Mouse (Mus musculus): Measurements from ENCODE around the gene Gdpd3. TPM values are rescaled to one million over a fixed set of nuclear protein-coding genes. Genes with fewer than 3 reads are reported as not detected.

Gene Gdpd3
- polyA plus RNA-seq, 1 experiment from 2014 or later: 1.2 TPM

DNA sequence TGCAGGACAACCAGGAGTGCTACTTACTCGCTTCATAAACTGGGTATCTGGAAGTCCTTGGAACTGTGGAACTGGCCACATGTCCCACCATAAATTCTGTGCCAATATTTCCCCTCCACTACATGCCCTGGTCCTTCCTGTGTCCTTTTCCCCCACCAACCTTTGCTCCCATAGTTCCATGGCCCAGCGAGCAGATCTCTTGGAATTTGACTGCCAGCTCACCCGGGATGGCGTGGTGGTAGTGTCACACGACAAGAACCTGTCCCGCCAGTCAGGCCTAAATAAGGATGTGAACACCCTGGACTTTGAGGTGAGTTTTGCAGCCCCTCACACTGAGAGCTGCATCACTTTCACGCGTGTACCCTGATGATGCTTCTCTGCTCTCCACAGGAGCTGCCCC, 867 bp downstream of the Gdpd3 start:
- no peak overlapping the region for H3K4me3 ChIP-seq (ENCODE audit: low read depth, low read length)
- peaks cover 86% of the 10 kb centered on the region for H3K36me3 ChIP-seq (ENCODE audit: control insufficient read depth, insufficient read depth, low read length)
- H3K27me3 ChIP-seq (replicated peaks; ENCODE audit: control insufficient read depth, insufficient read depth, low read length): no peaks in the 10 kb centered on the region
- no peak overlapping the region for H3K4me2 ChIP-seq (ENCODE audit: low read length)
- DNase-seq (ENCODE audit: low spot score): no peak
- H3K9ac ChIP-seq (ENCODE audit: low read length): no peak overlapping the region
- WGBS: 95% methylated on average over 8 of the region's 8 CpGs
- no peaks in the 10 kb centered on the region for H3K9me3 ChIP-seq (replicated peaks; ENCODE audit: control insufficient read depth, low read length)
- H3K27ac ChIP-seq (ENCODE audit: low read depth, low read length): no peak overlapping the region
- H3K4me1 ChIP-seq (ENCODE audit: control insufficient read depth, insufficient read depth, low read length): no peaks in the 10 kb centered on the region
- no peak for ATAC-seq

- Histone ChIP-seq H3K4me2 (ENCODE audit: low read length) (no peak overlapping the region), H3K27me3 (replicated peaks; ENCODE audit: control insufficient read depth, insufficient read depth, low read length) (no peaks in the 10 kb centered on the region), H3K36me3 (ENCODE audit: control insufficient read depth, insufficient read depth, low read length) (peaks cover 69% of the 10 kb centered on the region), H3K4me1 (ENCODE audit: control insufficient read depth, insufficient read depth, low read length) (no peaks in the 10 kb centered on the region), H3K27ac (ENCODE audit: low read depth, low read length) (no peak overlapping the region), H3K4me3 (ENCODE audit: low read depth, low read length) (no peak overlapping the region), H3K9me3 (replicated peaks; ENCODE audit: control insufficient read depth, low read length) (no peaks in the 10 kb centered on the region), H3K9ac (ENCODE audit: low read length) (no peak overlapping the region)
- WGBS: 85% methylated on average over 12 of the region's 12 CpGs
- DNase-seq (ENCODE audit: low spot score) (no peak), ATAC-seq (no peak)
These were observed 4.7 kb downstream of the Gdpd3 start for GRCm38 (mm10) chr7:126770784-126771183.

GRCm38 (mm10) chr7:126773351-126773750, 7.2 kb downstream of the Gdpd3 start:
- peaks cover 48% of the 10 kb centered on the region for H3K36me3 ChIP-seq (ENCODE audit: control insufficient read depth, insufficient read depth, low read length)
- H3K9ac ChIP-seq (ENCODE audit: low read length): no peak overlapping the region
- H3K4me1 ChIP-seq (ENCODE audit: control insufficient read depth, insufficient read depth, low read length): peaks cover 17% of the 10 kb centered on the region
- H3K27me3 ChIP-seq (replicated peaks; ENCODE audit: control insufficient read depth, insufficient read depth, low read length): no peaks in the 10 kb centered on the region
- no peak for ATAC-seq
- WGBS: 83% methylated on average over 2 of the region's 2 CpGs
- no peaks in the 10 kb centered on the region for H3K9me3 ChIP-seq (replicated peaks; ENCODE audit: control insufficient read depth, low read length)
- no peak overlapping the region for H3K27ac ChIP-seq (ENCODE audit: low read depth, low read length)
- DNase-seq (ENCODE audit: low spot score): no peak
- H3K4me3 ChIP-seq (ENCODE audit: low read depth, low read length): no peak overlapping the region
- no peak overlapping the region for H3K4me2 ChIP-seq (ENCODE audit: low read length)

GRCm38 (mm10) chr7:126774463-126774862, 8.3 kb downstream of the Gdpd3 start:
- Histone ChIP-seq H3K4me3 (ENCODE audit: low read depth, low read length) (no peak overlapping the region), H3K9me3 (replicated peaks; ENCODE audit: control insufficient read depth, low read length) (no peaks in the 10 kb centered on the region), H3K36me3 (ENCODE audit: control insufficient read depth, insufficient read depth, low read length) (peaks cover 43% of the 10 kb centered on the region), H3K9ac (ENCODE audit: low read length) (no peak overlapping the region), H3K4me1 (ENCODE audit: control insufficient read depth, insufficient read depth, low read length) (peaks cover 17% of the 10 kb centered on the region), H3K27ac (ENCODE audit: low read depth, low read length) (no peak overlapping the region), H3K4me2 (ENCODE audit: low read length) (no peak overlapping the region), H3K27me3 (replicated peaks; ENCODE audit: control insufficient read depth, insufficient read depth, low read length) (no peaks in the 10 kb centered on the region)
- WGBS: 92% methylated on average over 2 of the region's 2 CpGs
- no peak for DNase-seq (ENCODE audit: low spot score)
- no peak for ATAC-seq

DNA sequence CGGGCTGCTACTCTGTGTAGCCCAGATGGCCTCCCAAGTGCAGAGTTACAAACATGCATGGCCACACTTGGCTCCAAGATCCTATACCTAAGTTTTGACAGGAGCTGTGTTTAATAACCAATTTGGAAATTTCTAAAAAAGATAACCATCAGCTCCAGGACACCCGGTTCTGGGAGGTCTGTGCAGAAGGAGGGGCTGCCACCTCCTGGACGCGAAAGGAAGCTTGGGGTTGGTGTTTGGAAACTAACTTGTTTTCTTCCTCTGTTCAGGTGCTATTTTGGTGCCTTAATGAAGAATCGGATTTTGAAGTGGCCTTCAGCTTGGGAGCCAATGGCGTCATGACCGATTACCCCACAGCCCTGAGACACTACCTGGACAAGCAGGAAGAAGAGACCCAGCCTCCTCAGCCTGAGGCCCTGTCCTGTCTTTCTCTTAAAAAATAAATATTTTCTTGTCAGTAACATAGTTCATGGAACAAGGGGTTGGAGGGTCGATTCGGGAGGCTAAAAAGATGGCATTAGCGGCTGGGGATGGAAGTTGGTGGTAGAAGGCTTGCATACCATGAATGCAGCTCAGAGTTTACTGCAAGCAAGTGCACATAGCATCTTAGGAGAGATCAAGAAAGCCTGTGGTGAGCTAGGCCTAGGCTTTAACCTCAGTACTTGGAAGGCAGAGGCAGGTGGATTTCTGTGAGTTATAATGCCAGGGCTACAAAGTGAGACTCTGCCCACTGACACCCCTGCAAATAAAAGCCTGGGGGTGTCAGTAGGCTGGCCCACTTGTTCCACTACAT, 9.2 kb downstream of the Gdpd3 start:
- H3K4me2 ChIP-seq (ENCODE audit: low read length): no peak overlapping the region
- peaks cover 34% of the 10 kb centered on the region for H3K36me3 ChIP-seq (ENCODE audit: control insufficient read depth, insufficient read depth, low read length)
- 84% methylated on average over 10 of the region's 10 CpGs for WGBS
- no peak for DNase-seq (ENCODE audit: low spot score)
- no peak overlapping the region for H3K27ac ChIP-seq (ENCODE audit: low read depth, low read length)
- H3K4me1 ChIP-seq (ENCODE audit: control insufficient read depth, insufficient read depth, low read length): peaks cover 24% of the 10 kb centered on the region
- H3K9me3 ChIP-seq (replicated peaks; ENCODE audit: control insufficient read depth, low read length): no peaks in the 10 kb centered on the region
- ATAC-seq: no peak
- no peaks in the 10 kb centered on the region for H3K27me3 ChIP-seq (replicated peaks; ENCODE audit: control insufficient read depth, insufficient read depth, low read length)
- no peak overlapping the region for H3K4me3 ChIP-seq (ENCODE audit: low read depth, low read length)
- H3K9ac ChIP-seq (ENCODE audit: low read length): no peak overlapping the region; the same call in 1 of the 2 replicates

GRCm38 (mm10) chr7:126775978-126776234, 9.8 kb downstream of the Gdpd3 start:
- H3K27ac ChIP-seq (ENCODE audit: low read depth, low read length): no peak overlapping the region; the same call in 1 of the 2 replicates
- peak overlapping the region; percentile 94; the same call in 1 of the 2 replicates for H3K9ac ChIP-seq (ENCODE audit: low read length)
- peaks cover 26% of the 10 kb centered on the region for H3K4me1 ChIP-seq (ENCODE audit: control insufficient read depth, insufficient read depth, low read length)
- DNase-seq (ENCODE audit: low spot score): no peak
- ATAC-seq: no peak
- no peaks in the 10 kb centered on the region for H3K9me3 ChIP-seq (replicated peaks; ENCODE audit: control insufficient read depth, low read length)
- 75% methylated on average over 3 of the region's 3 CpGs for WGBS
- peaks cover 29% of the 10 kb centered on the region for H3K36me3 ChIP-seq (ENCODE audit: control insufficient read depth, insufficient read depth, low read length)
- no peak overlapping the region for H3K4me3 ChIP-seq (ENCODE audit: low read depth, low read length)
- no peaks in the 10 kb centered on the region for H3K27me3 ChIP-seq (replicated peaks; ENCODE audit: control insufficient read depth, insufficient read depth, low read length)
- H3K4me2 ChIP-seq (ENCODE audit: low read length): peak overlapping the region; percentile 95

DNA sequence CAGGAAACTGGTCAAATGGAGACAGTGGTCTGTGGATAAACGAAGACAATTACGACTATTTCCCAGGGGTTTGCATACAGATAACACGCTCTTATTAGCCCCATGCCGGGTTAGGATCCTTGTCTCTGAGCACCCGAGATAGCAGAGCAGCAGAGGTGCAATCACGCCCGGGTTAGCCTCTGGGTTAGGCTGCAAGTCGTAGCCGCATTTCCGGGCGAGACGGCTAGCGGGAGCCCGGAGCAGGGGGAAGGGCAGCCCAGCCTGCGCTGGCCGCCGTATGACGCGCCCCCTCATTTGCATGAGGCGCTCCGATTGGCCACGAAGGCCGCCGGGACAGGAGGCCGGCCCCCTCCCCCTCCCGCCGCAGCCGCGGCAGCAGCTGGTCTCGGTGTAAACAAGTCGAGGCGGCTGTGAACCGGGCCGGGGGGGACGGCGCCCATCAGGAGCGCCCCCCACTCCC, 10.5 kb downstream of the Gdpd3 start, which contains the start of gene Ypel3:
Gene Ypel3, plus strand, starts transcription at position 358 of the 460 bp plus-strand sequence.
- DNase-seq (ENCODE audit: low spot score): peak; percentile 95
- peak within 1 kb of the TSS; percentile 75 for H3K4me3 ChIP-seq (ENCODE audit: low read depth, low read length)
- no peaks in the 10 kb centered on the region for H3K9me3 ChIP-seq (replicated peaks; ENCODE audit: control insufficient read depth, low read length)
- H3K4me2 ChIP-seq (ENCODE audit: low read length): peak within 1 kb of the TSS; percentile 95
- under 1% methylated on average over 37 of the region's 37 CpGs for WGBS
- peaks cover 32% of the 10 kb centered on the region for H3K4me1 ChIP-seq (ENCODE audit: control insufficient read depth, insufficient read depth, low read length)
- H3K36me3 ChIP-seq (ENCODE audit: control insufficient read depth, insufficient read depth, low read length): peaks cover 24% of the 10 kb centered on the region; the same call in 1 of the 2 replicates
- peak within 1 kb of the TSS; percentile 76 for H3K27ac ChIP-seq (ENCODE audit: low read depth, low read length)
- H3K27me3 ChIP-seq (replicated peaks; ENCODE audit: control insufficient read depth, insufficient read depth, low read length): no peaks in the 10 kb centered on the region
- H3K9ac ChIP-seq (ENCODE audit: low read length): peak within 1 kb of the TSS; percentile 94
- peak; percentile 87 for ATAC-seq

DNA sequence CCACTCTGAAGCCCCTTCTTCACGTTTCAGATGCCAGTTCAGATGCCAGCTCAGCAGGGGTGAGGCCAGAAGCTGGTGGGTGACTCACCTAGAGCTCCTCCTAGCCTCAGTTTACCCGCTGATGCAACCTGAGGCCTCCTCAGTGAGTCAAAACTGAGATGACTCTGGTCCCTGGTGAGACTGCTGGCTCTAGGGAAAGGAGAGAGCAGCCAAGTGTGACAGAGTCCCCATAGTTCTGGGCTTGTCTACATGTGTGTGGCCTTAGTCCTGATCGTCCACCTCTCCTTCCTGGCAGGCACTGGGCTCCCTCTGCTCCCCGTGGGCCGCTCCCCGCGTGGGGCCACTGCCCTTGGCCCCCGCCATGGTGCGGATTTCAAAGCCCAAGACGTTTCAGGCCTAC, 11.3 kb downstream of the Gdpd3 start:
- peak overlapping the region; percentile 76; the same call in 1 of the 2 replicates for H3K27ac ChIP-seq (ENCODE audit: low read depth, low read length)
- H3K9ac ChIP-seq (ENCODE audit: low read length): peak overlapping the region; percentile 94
- H3K9me3 ChIP-seq (replicated peaks; ENCODE audit: control insufficient read depth, low read length): no peaks in the 10 kb centered on the region
- H3K4me3 ChIP-seq (ENCODE audit: low read depth, low read length): peak overlapping the region; percentile 75
- H3K36me3 ChIP-seq (ENCODE audit: control insufficient read depth, insufficient read depth, low read length): peaks cover 23% of the 10 kb centered on the region; the same call in 1 of the 2 replicates
- no peak for DNase-seq (ENCODE audit: low spot score)
- peak overlapping the region; percentile 95 for H3K4me2 ChIP-seq (ENCODE audit: low read length)
- 54% methylated on average over 10 of the region's 10 CpGs for WGBS
- no peak for ATAC-seq
- no peaks in the 10 kb centered on the region for H3K27me3 ChIP-seq (replicated peaks; ENCODE audit: control insufficient read depth, insufficient read depth, low read length)
- peaks cover 32% of the 10 kb centered on the region for H3K4me1 ChIP-seq (ENCODE audit: control insufficient read depth, insufficient read depth, low read length)

DNA sequence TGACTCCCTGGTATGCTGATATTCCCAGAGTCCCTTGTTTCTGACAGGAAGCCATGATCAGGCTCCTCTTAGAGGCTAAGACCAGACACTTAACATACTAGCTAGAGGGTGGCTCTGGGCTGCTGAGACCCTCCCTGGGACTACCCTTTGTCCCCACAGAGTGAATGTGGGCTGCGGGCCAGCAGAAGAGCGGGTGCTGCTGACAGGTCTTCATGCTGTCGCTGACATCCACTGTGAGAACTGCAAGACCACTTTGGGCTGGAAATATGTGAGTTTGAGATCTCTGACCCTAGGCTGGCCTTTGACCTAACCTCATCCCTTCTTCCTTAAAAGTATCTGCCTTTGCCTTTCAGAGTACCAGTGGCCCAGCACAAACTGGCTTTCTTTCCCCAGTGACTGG, 12.0 kb downstream of the Gdpd3 start:
- Histone ChIP-seq H3K4me3 (ENCODE audit: low read depth, low read length) (no peak overlapping the region), H3K4me1 (ENCODE audit: control insufficient read depth, insufficient read depth, low read length) (peaks cover 32% of the 10 kb centered on the region), H3K9ac (ENCODE audit: low read length) (peak overlapping the region; percentile 94; the same call in 1 of the 2 replicates)

More for the DNA sequence above, 12.0 kb downstream of the Gdpd3 start:
- DNase-seq (ENCODE audit: low spot score) (no peak), ATAC-seq (no peak)
- Histone ChIP-seq H3K4me2 (ENCODE audit: low read length) (peak overlapping the region; percentile 95), H3K27ac (ENCODE audit: low read depth, low read length) (no peak overlapping the region), H3K9me3 (replicated peaks; ENCODE audit: control insufficient read depth, low read length) (no peaks in the 10 kb centered on the region), H3K36me3 (ENCODE audit: control insufficient read depth, insufficient read depth, low read length) (peaks cover 23% of the 10 kb centered on the region; the same call in 1 of the 2 replicates), H3K27me3 (replicated peaks; ENCODE audit: control insufficient read depth, insufficient read depth, low read length) (no peaks in the 10 kb centered on the region)
- 84% methylated on average over 3 of the region's 3 CpGs for WGBS

Measured in forebrain, embryonic 14.5 days (tissue).